Comparison of ENCODE assay signal across 11 mouse cellular contexts in the genomic region with DNA sequence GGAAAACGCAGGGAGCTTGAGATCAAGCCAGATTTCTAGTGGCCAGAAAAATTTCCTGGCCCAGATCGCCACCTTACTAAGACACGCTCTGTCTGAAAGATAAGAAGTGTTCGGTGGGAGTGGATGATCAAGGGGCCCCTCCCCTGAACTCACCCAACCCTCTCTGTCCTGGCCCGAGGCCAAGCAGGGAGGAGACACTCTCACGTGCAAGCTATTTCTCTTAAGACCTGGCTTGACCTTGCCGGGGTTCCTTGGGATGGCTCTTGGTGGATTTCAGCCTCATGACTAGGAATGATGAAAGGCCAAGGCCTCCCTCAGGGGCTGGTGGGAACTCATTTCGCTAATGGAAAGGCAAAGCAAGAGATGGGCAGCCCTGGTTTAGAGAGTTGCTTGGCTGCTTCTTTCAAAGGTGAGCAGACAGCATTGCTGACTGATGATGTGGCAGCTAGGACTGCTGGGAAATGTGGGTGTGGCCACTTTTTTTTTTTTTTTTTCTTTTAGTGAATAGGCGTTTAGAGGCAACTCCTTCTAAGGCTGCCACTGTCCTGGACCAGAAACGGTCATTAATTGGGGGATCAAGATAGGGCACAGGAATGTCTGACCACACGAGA. TPM values are rescaled to one million over a fixed set of nuclear protein-coding genes. Genes with fewer than 3 reads are reported as not detected.
DNase-seq lines count a peak whose midpoint lies in the region; ATAC-seq and TF ChIP-seq lines count a peak whose summit lies in the region.
"Had no signal": no experiment of that assay in that cellular context is flagged by ENCODE, and none has a peak within 500 bp of the region (broad histone marks: within the 10 kb centered on the region; RNA-seq: fewer than 3 reads in every experiment).

TSS of gene Adtrp (minus strand) at position 169 of the 611 bp plus-strand sequence.

- no peak within 1 kb of the TSS for H3K4me2 ChIP-seq in kidney, embryonic 14.5 days (replicated peaks; ENCODE audit: low read depth, low read length)
- H3K4me2 ChIP-seq: liver, embryonic 15.5 days had no signal

- no peak within 1 kb of the TSS for H3K27ac ChIP-seq in kidney, adult 2 months (ENCODE audit: insufficient read depth, low read depth, low read length)
- H3K27ac ChIP-seq in kidney, embryonic 14.5 days (ENCODE audit: low read depth, low read length), result no peak within 1 kb of the TSS
- H3K27ac ChIP-seq in ES-E14 (ENCODE audit: insufficient read depth, low read depth, low read length, poor library complexity, severe bottlenecking), result no peak within 1 kb of the TSS
- no peak within 1 kb of the TSS for H3K27ac ChIP-seq in forebrain, embryonic 10.5 days
- H3K27ac ChIP-seq: liver, embryonic 15.5 days had no signal

- no peaks in the 10 kb centered on the region for H3K27me3 ChIP-seq in kidney, adult 2 months (replicated peaks; ENCODE audit: control insufficient read depth, insufficient read depth, low read length)
- H3K27me3 ChIP-seq in kidney, embryonic 14.5 days (ENCODE audit: control insufficient read depth, insufficient read depth, low read length), result no peaks in the 10 kb centered on the region
- peaks cover 20% of the 10 kb centered on the region for H3K27me3 ChIP-seq in forebrain, embryonic 10.5 days (ENCODE audit: poor library complexity, severe bottlenecking)
- H3K27me3 ChIP-seq: liver, embryonic 15.5 days had no signal

- peak; percentile 29 for DNase-seq in kidney, adult 2 months
- peak; percentile 49 for DNase-seq in ES-E14 (ENCODE audit: low read depth, low spot score)
- DNase-seq in adrenal gland, postnatal 14 days, result peak; percentile 69
- peak; percentile 44 for DNase-seq in lung, postnatal 36 days
- no peak for DNase-seq in forebrain, embryonic 10.5 days (ENCODE audit: extremely low spot score, low spot score)
- DNase-seq in right cerebral cortex, postnatal 36 days (ENCODE audit: low spot score in 2 of 2), result no peak
- DNase-seq: right cerebral cortex, adult 18-20 months; thymus, adult 2 months had no signal

- no peaks in the 10 kb centered on the region for H3K9me3 ChIP-seq in kidney, embryonic 14.5 days (ENCODE audit: control insufficient read depth, low read length)
- H3K9me3 ChIP-seq in ES-E14 (ENCODE audit: control insufficient read depth, insufficient read depth, low read depth, low read length), result no peaks in the 10 kb centered on the region
- no peaks in the 10 kb centered on the region for H3K9me3 ChIP-seq in forebrain, embryonic 10.5 days
- H3K9me3 ChIP-seq: liver, embryonic 15.5 days had no signal

- TF ChIP-seq CTCF in kidney, adult 2 months (conservative IDR thresholded peaks at IDR 0.05; ENCODE audit: insufficient read depth, insufficient read length, low read depth, low read length), result no peak

- no peak; the same call in 1 of the 2 replicates for ATAC-seq in kidney, embryonic 14.5 days (ENCODE audit: low FRiP score, low TSS enrichment)

- H3K9ac ChIP-seq in kidney, embryonic 14.5 days (ENCODE audit: low read depth, low read length), result no peak within 1 kb of the TSS
- H3K9ac ChIP-seq in ES-E14 (ENCODE audit: insufficient read depth, low read depth, low read length, poor library complexity, severe bottlenecking), result no peak within 1 kb of the TSS
- H3K9ac ChIP-seq: liver, embryonic 15.5 days had no signal

- H3K36me3 ChIP-seq in kidney, adult 2 months (ENCODE audit: control insufficient read depth, insufficient read depth, low read length), result no peaks in the 10 kb centered on the region
- H3K36me3 ChIP-seq in kidney, embryonic 14.5 days (ENCODE audit: control insufficient read depth, insufficient read depth, low read length), result no peaks in the 10 kb centered on the region
- H3K36me3 ChIP-seq in ES-E14 (ENCODE audit: control insufficient read depth, insufficient read depth, low read length, poor library complexity, severe bottlenecking), result no peaks in the 10 kb centered on the region
- no peaks in the 10 kb centered on the region for H3K36me3 ChIP-seq in forebrain, embryonic 10.5 days (replicated peaks)
- H3K36me3 ChIP-seq: liver, embryonic 15.5 days had no signal

- H3K4me1 ChIP-seq in kidney, adult 2 months (ENCODE audit: control insufficient read depth, insufficient read depth, low read length), result peaks cover 4% of the 10 kb centered on the region; the same call in 1 of the 2 replicates
- no peaks in the 10 kb centered on the region; the same call in 1 of the 2 replicates for H3K4me1 ChIP-seq in kidney, embryonic 14.5 days (ENCODE audit: control insufficient read depth, insufficient read depth, low read length)
- no peaks in the 10 kb centered on the region; a peak in 2 of 4 replicates for H3K4me1 ChIP-seq in ES-E14 (ENCODE audit: control insufficient read depth in 2 of 2, insufficient read depth in 2 of 2, low read length in 2 of 2, poor library complexity in 1 of 2)
- peaks cover 26% of the 10 kb centered on the region for H3K4me1 ChIP-seq in forebrain, embryonic 10.5 days
- H3K4me1 ChIP-seq: liver, embryonic 15.5 days had no signal

- 58% methylated on average over 11 of the region's 11 CpGs for WGBS in kidney, adult 2 months
- WGBS in kidney, embryonic 14.5 days, result 54% methylated on average over 11 of the region's 11 CpGs
- WGBS in forebrain, embryonic 10.5 days, result 86% methylated on average over 11 of the region's 11 CpGs

- in situ Hi-C loops in ES-E14 (cut with MboI; ENCODE audit: low sequenced_read_pairs in 2 of 2, unreplicated experiment in 2 of 2), result no loop called here

- no peak within 1 kb of the TSS for H3K4me3 ChIP-seq in kidney, adult 2 months (ENCODE audit: insufficient read depth, low read depth, low read length)
- H3K4me3 ChIP-seq in kidney, embryonic 14.5 days (ENCODE audit: low read length), result no peak within 1 kb of the TSS
- no peak within 1 kb of the TSS for H3K4me3 ChIP-seq in ES-E14 (ENCODE audit: insufficient read depth in 1 of 2, low read depth in 1 of 2, low read length in 2 of 2, poor library complexity in 1 of 2, severe bottlenecking in 1 of 2)
- no peak within 1 kb of the TSS for H3K4me3 ChIP-seq in forebrain, embryonic 10.5 days
- H3K4me3 ChIP-seq: liver, embryonic 15.5 days; myocyte had no signal

- no peak for TF ChIP-seq POLR2A in kidney, adult 2 months (IDR thresholded peaks at IDR 0.05; ENCODE audit: low read depth, low read length)

TF ChIP-seq in ES-E14, 5 proteins besides CTCF, POLR2A, EP300 and RAD21:
- TF ChIP-seq ZC3H11A (IDR thresholded peaks at IDR 0.05; ENCODE audit: borderline replicate concordance, low read depth, low read length) (no peak), HCFC1 (IDR thresholded peaks at IDR 0.05; ENCODE audit: borderline replicate concordance, insufficient read depth, low read length) (no peak), CHD2 (IDR thresholded peaks at IDR 0.05; ENCODE audit: low read depth, low read length) (no peak), MAFK (IDR thresholded peaks at IDR 0.05; ENCODE audit: insufficient read depth, low read depth, low read length) (0 out of 2 replicates have a peak, but pooled peaks have one; percentile 24), ZNF384 (IDR thresholded peaks at IDR 0.05; ENCODE audit: low read depth, low read length) (peak; percentile 96)

RNA-seq across cellular contexts. Expression of gene Adtrp, which starts in this region (rescaled TPM):
- polyA plus RNA-seq in kidney, adult 2 months (2012; rRNA removed), result 165 and 199 TPM in 2 replicates
- 0.23 and 0.67 TPM in 2 replicates for polyA plus RNA-seq in kidney, embryonic 14.5 days (2014; fragmentation: Nextera tagmentation; extraction: Ambion mirVana)
- 0.32 and 0.58 TPM in 2 replicates for total RNA-seq in ES-E14 (2012; rRNA removed)
- total RNA-seq in adrenal gland, postnatal 14 days (2021), result 93.7 and 96.6 TPM in 2 replicates
- polyA plus RNA-seq in forebrain, embryonic 10.5 days (2016; fragmentation: Nextera tagmentation; extraction: Ambion mirVana), result 0.75 TPM in 1 of 2 replicates, not detected in the other
- polyA plus RNA-seq: myocyte had no signal

Comparison
In these comparisons a context has a peak if more than half of its experiments do, and no peak if none do; other contexts are left out.
1. RNA of gene Adtrp (total RNA-seq): 93.7 to 96.6 TPM in adrenal gland, postnatal 14 days; 0.32 to 0.58 TPM in ES-E14; every median in the first group is over 10 times any median in the second.
2. RNA of gene Adtrp (polyA plus RNA-seq): 165 to 199 TPM in kidney, adult 2 months; 0.23 to 0.67 TPM in kidney, embryonic 14.5 days and 0.75 TPM in forebrain, embryonic 10.5 days; every median in the first group is over 10 times any median in the second.
3. Peak in DNase-seq in ES-E14; RNA of the gene not detected or under 1 TPM.
4. DNase-seq: peak in kidney, adult 2 months (single experiment), adrenal gland, postnatal 14 days (single experiment) and lung, postnatal 36 days (single experiment); none in forebrain, embryonic 10.5 days (single experiment) and right cerebral cortex, postnatal 36 days (0 of 2).